Mouse (Mus musculus) common myeloid progenitor, adult 5-6 weeks (primary cell): ENCODE measurements around the gene Creb3l1. TPM values are rescaled to one million over a fixed set of nuclear protein-coding genes. Genes with fewer than 3 reads are reported as not detected.

Experiments used
- ATAC-seq: replicated peaks from 2 replicates; pipeline ENCODE4 v1.8.0; 2016; ENCODE audit warnings: low read depth, mild to moderate bottlenecking, moderate TSS enrichment, inconsistent platforms; ENCODE audit not compliant: poor library complexity, severe bottlenecking
- total RNA-seq: library from RNA; stranded (forward); fragments of 200-1000, 187-1606 nt; gene quantifications from 2 replicates; pipeline ENCODE4 v1.2.3, GENCODE M21; 2017

Creb3l1 gene
- 0.78 TPM in 1 of 2 replicates, not detected in the other for total RNA-seq

GRCm38 (mm10) chr2:92024274-92024672 is at the start of gene Creb3l1:
Gene Creb3l1 (minus strand): TSS chr2:92024502.
- ATAC-seq, result peak; percentile 54

DNA sequence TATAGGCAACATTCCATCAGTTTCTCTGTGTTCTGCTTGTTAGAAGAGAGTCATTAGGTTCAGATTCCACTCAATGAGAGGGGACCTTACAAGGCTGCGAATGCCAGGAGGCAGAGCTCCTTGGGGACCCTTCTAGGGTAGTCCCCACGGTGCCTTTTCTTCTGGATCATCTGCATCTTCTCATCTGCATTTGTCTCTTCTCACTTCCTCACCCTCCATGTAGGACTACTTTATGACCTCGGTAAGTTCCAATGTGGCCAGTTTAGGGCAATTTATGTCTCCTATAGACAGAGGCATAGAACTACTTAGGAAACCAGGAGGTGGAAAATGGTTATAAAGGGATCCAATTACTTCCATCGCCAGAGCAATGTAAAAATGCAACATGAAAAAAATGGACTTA is 46.8 kb upstream of the Creb3l1 start:
- ATAC-seq, result no peak

- no peak for ATAC-seq
Observed at GRCm38 (mm10) chr2:92069630-92070029, 45.3 kb upstream of the Creb3l1 start.

DNA sequence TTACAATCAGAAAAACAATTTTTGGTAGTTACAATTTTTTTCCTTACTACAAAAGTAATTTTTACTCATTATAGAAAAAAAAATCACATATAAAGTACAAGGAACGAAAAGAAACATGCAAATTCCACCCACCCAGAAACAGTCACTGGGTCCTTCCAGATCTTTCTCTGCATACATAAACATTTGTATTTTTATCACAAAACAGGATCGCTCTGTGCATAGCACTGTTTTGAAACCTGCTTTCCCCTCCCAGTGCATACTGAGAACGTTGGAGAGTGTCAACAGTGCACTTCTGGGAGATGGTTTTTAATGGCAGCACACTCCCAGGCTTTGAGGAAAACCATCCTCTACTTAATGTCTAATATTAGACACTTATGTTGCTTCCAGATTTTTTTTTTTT is 43.3 kb upstream of the Creb3l1 start:
- no peak for ATAC-seq

- no peak for ATAC-seq
Observed at GRCm38 (mm10) chr2:92066899-92067298, 42.6 kb upstream of the Creb3l1 start.

DNA sequence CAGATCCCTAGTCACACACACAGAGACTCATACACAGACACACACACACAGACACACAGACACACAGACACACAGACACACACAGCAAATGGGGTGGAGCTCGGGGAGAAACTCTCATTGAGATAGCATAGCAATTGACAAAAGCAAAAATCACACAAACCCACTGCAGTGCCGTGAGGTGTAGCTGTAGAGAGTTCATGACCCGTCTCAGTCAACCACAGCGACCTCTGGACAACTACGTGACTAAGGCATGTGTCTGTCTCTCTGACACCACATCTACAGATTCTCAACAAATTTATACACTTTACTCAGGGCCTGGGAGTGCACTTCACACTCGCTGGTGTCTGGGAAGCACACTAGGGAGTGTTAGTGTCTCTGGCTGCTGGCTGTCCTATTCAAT is 41.6 kb upstream of the Creb3l1 start:
- no peak for ATAC-seq

DNA sequence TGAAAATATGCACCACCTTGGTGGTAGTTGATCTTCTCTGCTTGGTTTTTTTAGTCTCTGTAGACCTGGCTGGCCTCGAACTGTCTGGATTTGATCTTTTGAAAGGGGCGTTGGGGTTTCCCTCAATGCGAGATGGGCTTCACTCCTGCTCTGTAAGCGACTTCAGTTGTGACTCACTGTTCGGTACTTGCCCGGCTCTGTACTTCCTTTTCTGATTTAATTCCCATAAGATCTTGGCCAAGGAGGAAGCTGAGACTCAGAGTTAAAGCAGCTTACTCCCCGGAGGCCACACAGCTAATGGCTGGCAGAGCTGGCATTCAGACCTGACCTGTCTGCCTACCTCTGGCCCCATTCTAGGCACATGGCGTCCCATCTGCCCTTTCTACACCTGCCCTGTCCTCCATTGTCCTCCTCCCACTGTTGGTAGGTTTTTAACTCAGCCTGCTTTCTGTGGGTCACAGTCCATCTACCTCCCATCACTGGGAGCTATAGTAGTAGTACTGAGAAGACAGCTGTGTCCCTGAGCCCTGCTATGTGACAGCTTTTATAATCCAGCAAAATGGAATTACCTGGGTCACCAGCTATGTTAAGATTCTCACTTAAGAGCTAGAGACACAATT is 41.1 kb upstream of the Creb3l1 start:
- 0 out of 2 replicates have a peak, but pooled peaks have one; percentile 25 for ATAC-seq

GRCm38 (mm10) chr2:92063106-92063505 is 38.8 kb upstream of the Creb3l1 start:
- no peak for ATAC-seq

DNA sequence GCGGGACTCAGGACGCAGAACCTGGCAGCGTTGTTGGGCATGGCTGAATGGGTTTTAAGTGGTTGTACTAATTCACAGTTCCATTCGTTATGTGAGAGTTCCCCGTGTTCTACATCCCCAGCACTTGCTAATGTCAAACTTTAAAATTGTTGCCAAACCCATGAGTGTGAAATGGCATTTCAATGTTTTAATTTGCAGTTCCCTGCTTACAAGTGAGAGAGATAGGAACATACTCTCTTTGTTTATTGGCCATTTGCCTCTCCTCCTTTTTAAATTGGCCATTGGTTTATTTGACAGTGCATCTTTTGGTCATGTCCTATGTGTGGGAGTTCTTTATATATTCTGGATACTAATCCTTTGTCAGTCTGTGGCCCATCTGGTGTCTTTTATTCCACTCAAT is 37.0 kb upstream of the Creb3l1 start:
- ATAC-seq, result no peak

DNA sequence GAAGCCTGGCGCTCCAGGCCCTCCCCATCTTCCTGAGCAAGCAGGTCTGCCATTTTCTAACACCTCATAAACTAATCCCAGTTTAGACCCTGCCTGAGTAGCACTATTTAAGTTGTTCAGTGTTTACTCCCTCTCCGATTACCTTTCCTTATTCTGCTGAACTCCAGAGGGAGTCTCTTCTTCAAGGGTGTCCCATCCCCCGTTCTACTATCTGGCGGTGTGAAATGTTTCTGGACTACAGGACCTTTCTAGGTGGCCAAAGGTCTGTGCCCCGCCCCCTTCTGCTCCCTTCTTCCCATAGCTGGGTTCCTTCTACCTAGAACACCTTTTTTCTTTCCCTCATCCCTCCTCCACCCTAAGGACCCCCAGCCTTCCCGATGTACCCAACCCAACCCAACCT is 36.0 kb upstream of the Creb3l1 start:
- ATAC-seq, result no peak

DNA sequence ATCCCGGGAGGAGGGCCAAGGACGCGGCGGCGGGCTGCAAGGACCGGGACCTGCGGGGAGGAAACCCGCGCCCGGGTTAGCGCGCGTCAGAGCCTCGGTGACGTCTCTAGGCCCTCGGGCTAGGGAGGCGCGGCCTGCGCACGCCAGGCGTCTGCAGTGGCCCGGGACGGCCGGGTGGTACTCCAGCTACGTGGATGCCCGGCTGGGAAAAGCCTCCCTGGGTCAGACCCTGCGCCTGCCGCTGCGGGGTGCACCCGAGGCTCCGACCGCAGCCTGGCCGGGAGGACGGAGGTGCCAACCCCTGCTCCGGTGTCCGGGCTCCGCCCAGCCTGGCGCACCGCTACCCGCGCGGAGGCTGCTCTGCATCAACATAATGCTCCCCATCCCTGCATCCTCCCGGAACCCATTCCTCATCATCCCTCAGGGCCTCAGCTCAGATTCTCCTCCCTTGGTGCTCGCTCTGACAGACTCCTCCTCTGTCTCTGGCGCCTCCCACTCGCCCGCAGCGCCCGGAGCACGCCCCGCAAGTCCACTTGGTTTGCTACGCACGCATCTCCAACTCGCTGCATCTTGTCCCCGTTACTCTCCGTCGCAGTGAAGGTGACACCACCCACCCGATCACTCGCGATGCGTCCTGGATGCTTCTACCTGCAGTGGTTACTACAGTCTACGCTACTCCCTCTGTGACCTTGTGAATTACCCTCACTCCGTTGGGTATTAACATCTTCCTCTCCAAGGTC is 35.3 kb upstream of the Creb3l1 start:
- ATAC-seq, result peak; percentile 42

- no peak for ATAC-seq
Observed at GRCm38 (mm10) chr2:92058936-92059335, 34.6 kb upstream of the Creb3l1 start.

DNA sequence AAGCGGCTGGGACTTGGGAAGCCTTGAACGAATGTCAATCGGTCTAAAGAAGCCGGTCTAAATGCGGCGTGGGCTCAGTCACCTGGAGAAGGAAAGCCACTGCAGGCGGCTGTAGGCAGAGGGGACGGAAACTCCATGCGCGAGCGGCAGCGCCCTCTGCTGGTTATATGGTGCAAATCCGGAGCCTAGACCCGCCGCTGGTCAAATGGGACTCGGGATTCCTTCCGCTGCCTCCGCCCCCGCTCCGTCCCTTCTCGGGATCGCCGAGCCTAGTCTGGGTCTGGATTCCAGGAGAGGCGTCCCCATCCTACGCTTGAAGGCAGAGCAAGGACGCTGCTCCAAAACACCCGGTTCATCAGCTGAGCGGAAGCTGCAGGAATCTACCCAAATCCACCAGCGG is 34.2 kb upstream of the Creb3l1 start:
- peak; percentile 73 for ATAC-seq

- no peak for ATAC-seq
Observed at GRCm38 (mm10) chr2:92056760-92057159, 32.5 kb upstream of the Creb3l1 start.

DNA sequence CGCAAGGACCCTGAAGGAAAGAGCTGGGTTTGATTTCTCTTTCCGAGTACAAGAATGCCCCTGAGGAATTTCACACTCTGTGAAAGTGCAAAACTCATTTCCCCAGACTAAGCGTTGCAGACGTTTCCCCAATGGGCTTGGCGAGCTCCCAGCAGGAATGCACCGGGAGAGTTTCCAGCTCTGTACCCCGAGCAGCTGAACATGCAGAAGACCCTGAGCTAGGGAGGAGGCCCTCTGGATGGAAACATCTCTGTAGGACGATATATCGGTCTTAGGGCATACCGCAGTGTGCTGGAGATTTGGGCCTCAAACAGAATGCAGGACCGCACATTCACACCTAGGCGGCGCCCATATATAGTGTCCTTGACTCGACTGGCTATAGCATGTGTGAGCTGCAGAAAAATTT is 31.5 kb upstream of the Creb3l1 start:
- ATAC-seq, result peak; percentile 62

GRCm38 (mm10) chr2:92055101-92055813 is 31.0 kb upstream of the Creb3l1 start:
- ATAC-seq, result peak; percentile 57

GRCm38 (mm10) chr2:92052754-92053153 is 28.5 kb upstream of the Creb3l1 start:
- no peak for ATAC-seq

GRCm38 (mm10) chr2:92052188-92052587 is 27.9 kb upstream of the Creb3l1 start:
- ATAC-seq, result no peak

DNA sequence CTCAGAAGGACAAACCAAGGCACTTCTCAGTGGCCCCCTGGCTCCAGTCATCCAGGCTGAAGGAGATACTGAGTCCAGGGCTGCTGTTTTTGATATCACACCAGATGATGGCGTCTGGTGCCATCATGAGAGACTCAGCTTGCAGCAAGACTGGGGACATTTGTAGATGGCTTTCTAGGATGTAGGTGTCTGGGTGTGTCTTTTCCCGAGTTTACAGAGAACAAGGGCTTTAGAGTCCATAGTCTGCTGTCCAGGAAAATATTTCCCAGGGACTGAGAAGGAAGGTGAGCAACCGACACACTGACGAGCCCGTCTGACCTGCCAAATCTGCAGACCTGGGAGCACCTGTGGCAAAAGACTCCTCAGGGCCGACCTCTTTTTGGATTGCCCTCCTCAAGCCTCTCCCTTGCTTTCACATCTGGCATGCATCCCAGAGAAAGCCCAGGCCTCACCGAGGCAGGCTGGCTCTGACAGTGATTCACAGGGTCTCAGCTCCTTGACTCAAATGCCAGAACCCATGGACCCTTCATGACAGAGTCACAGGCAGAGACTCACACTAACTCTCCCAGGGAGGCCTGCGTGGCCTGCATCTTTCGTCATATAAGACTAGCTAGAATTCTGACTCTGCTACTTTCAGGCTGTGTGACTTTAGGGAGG is 23.9 kb upstream of the Creb3l1 start:
- no peak for ATAC-seq

- ATAC-seq, result no peak
Observed at GRCm38 (mm10) chr2:92047601-92048000, 23.3 kb upstream of the Creb3l1 start.

GRCm38 (mm10) chr2:92043285-92043684 is 19.0 kb upstream of the Creb3l1 start:
- no peak for ATAC-seq
